Mouse (Mus musculus) stomach, embryonic 16.5 days (tissue): ENCODE results near the gene Gucd1. TPM values are rescaled to one million over a fixed set of nuclear protein-coding genes. Genes with fewer than 3 reads are reported as not detected.
A peak's percentile ranks its signal among the peaks of the same experiment; 100 is the strongest.
"Not testable (repeated sequence)": the region's sequence is repeated elsewhere in the genome, so short reads cannot be mapped to it uniquely, and the experiment has no call there.

Source experiments
- ATAC-seq: fragments of 200-750 bp; cut with Nextera tagmentation; 2 replicates; pipeline ENCODE4 v1.8.0; 2017; ENCODE audit warnings: moderate number of reproducible peaks, moderate TSS enrichment; ENCODE audit not compliant: insufficient read depth, low FRiP score
- H3K27ac ChIP-seq: fragments of 300-500 bp; sonication (generic); 2 replicates; pipeline ENCODE4 v1.5.1; 2014; ENCODE audit warnings: low read length
- H3K27me3 ChIP-seq: fragments of 300-500 bp; sonication (generic); 2 replicates; pipeline ENCODE4 v1.6.1; 2014; ENCODE audit warnings: low read length, control low read depth, mixed read lengths; ENCODE audit not compliant: control insufficient read depth, insufficient read depth
- H3K36me3 ChIP-seq: fragments of 300-500 bp; sonication (generic); 2 replicates; pipeline ENCODE4 v1.6.1; 2014; ENCODE audit warnings: low read length; ENCODE audit not compliant: control insufficient read depth, insufficient read depth
- H3K4me1 ChIP-seq: fragments of 300-500 bp; sonication (generic); 2 replicates; pipeline ENCODE4 v1.6.1; 2014; ENCODE audit warnings: low read length, control low read depth, mixed read lengths; ENCODE audit not compliant: control insufficient read depth, insufficient read depth
- H3K4me2 ChIP-seq: fragments of 300-500 bp; sonication (generic); 2 replicates; pipeline ENCODE4 v1.6.1; 2014; ENCODE audit warnings: low read depth, low read length, mixed read lengths
- H3K4me3 ChIP-seq: fragments of 300-500 bp; sonication (generic); replicated peaks from 2 replicates; pipeline ENCODE4 v1.5.1; 2014; ENCODE audit warnings: mild to moderate bottlenecking, low read length
- H3K9ac ChIP-seq: fragments of 300-500 bp; sonication (generic); 2 replicates; pipeline ENCODE4 v1.6.1; 2014; ENCODE audit warnings: low read length
- H3K9me3 ChIP-seq: fragments of 300-500 bp; sonication (generic); replicated peaks from 2 replicates; pipeline ENCODE4 v1.6.1; 2016; ENCODE audit warnings: low read length, control low read depth; ENCODE audit not compliant: control insufficient read depth
- WGBS: fragments of 180-500 bp; shearing (Covaris S2); extraction: QIAGEN DNeasy Blood & Tissue Kit; methylation state at CpG from one replicate; pipeline ENCODE4 v1.1.7; 2014; 5-methylcytosine and 5-hydroxymethylcytosine counted together
- polyA plus RNA-seq: library from polyadenylated mRNA; unstranded; fragments of >200 nt; fragmentation: Nextera tagmentation; extraction: Ambion mirVana; gene quantifications from 2 replicates; pipeline ENCODE4 v1.2.1, GENCODE M21; 2015

Gucd1 gene
- polyA plus RNA-seq, 1 experiment from 2014 or later: 24.7 TPM

DNA sequence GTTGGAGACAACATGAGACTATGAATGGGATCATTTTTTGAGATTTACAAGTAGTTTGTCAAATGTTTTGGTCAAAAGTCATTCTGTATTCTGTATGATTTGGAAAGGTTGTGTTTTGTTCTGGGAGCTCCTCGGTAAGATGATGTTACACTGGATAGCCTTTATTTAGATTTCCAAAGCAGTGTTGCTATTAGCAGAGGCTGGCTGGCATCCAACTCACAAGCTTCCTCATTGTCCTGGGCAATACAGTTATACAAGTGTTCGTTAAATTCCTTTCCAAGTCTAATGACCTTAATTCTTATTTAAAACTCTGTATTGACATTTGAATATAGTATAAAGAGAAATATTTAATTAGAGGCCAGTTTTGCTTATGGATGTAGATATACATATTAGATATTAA lies 172.5 kb downstream of the Gucd1 start:
- Histone ChIP-seq H3K27ac (no peak overlapping the region), H3K36me3 (no peaks in the 10 kb centered on the region), H3K4me2 (no peak overlapping the region), H3K4me3 (no peak overlapping the region), H3K9me3 (no peaks in the 10 kb centered on the region; the same call in 1 of the 2 replicates), H3K9ac (no peak overlapping the region), H3K27me3 (no peaks in the 10 kb centered on the region), H3K4me1 (no peaks in the 10 kb centered on the region)
- no peak for ATAC-seq
- WGBS: 47% methylated on average over 2 of the region's 2 CpGs

- not testable (repeated sequence) for H3K36me3 ChIP-seq, H3K27me3 ChIP-seq, H3K9ac ChIP-seq, H3K27ac ChIP-seq, H3K4me2 ChIP-seq, H3K4me3 ChIP-seq, H3K4me1 ChIP-seq, H3K9me3 ChIP-seq
- 57% methylated on average over 1 of the region's 1 CpGs for WGBS
- peak; percentile 44; the same call in 1 of the 2 replicates for ATAC-seq
These were observed 173.2 kb downstream of the Gucd1 start for GRCm38 (mm10) chr10:75344563-75344962.

GRCm38 (mm10) chr10:75341936-75342335 lies 175.8 kb downstream of the Gucd1 start:
- Histone ChIP-seq H3K9ac (no peak overlapping the region), H3K9me3 (no peaks in the 10 kb centered on the region; the same call in 1 of the 2 replicates), H3K27ac (no peak overlapping the region), H3K36me3 (no peaks in the 10 kb centered on the region), H3K4me1 (no peaks in the 10 kb centered on the region), H3K27me3 (no peaks in the 10 kb centered on the region), H3K4me2 (no peak overlapping the region), H3K4me3 (no peak overlapping the region)
- 29% methylated on average over 8 of the region's 8 CpGs for WGBS
- no peak for ATAC-seq

GRCm38 (mm10) chr10:75339377-75339776 lies 178.4 kb downstream of the Gucd1 start:
- Histone ChIP-seq H3K9me3 (no peaks in the 10 kb centered on the region), H3K36me3 (no peaks in the 10 kb centered on the region), H3K4me1 (no peaks in the 10 kb centered on the region), H3K4me2 (no peak overlapping the region), H3K27me3 (no peaks in the 10 kb centered on the region), H3K9ac (no peak overlapping the region), H3K4me3 (no peak overlapping the region), H3K27ac (no peak overlapping the region)
- WGBS: 77% methylated on average over 7 of the region's 7 CpGs
- no peak for ATAC-seq

DNA sequence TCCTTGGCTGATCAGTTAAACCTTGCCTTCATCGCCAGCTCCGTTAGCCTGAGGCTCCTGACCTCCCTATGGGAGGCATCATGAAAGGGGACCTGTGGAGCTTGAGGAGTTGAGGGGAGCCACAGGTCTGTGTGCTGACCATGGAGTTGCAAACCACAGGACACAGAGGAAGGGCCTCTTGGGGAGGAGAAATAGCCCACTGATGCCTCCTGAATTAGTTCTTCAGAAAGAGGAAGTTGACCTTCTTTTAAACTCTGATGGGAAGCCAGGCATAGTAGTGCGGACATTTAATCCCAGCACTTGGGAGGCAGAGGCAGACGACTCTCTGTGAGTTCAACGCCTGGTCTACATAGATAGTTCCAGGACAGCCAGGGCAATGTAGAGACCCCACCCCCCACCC lies 178.9 kb downstream of the Gucd1 start:
- no peak overlapping the region for H3K27ac ChIP-seq
- H3K4me3 ChIP-seq: no peak overlapping the region
- H3K4me2 ChIP-seq: no peak overlapping the region
- H3K9me3 ChIP-seq: no peaks in the 10 kb centered on the region
- WGBS: 80% methylated on average over 5 of the region's 5 CpGs
- no peaks in the 10 kb centered on the region for H3K4me1 ChIP-seq
- no peak for ATAC-seq
- H3K9ac ChIP-seq: no peak overlapping the region
- H3K27me3 ChIP-seq: no peaks in the 10 kb centered on the region
- H3K36me3 ChIP-seq: no peaks in the 10 kb centered on the region

DNA sequence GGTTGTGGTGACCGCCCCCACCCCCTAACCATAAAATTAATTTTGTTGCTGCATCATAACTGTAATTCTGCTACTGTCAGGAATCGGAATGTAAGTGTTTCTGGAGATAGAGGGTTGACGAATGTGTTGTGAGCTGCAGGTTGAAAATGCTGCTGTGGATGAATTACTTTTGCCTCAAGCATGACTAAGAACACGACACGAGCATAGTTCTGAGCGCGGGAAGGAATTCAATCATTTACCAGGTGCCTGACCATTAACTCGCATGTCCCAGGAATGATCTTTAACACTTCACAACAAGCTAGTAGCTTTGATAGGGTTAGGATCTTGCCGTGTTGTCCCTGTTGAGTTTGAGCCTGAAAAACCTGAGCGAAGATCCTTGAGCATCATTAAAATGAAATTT lies 180.5 kb downstream of the Gucd1 start:
- Histone ChIP-seq H3K4me2 (no peak overlapping the region), H3K9me3 (no peaks in the 10 kb centered on the region), H3K27me3 (no peaks in the 10 kb centered on the region), H3K27ac (no peak overlapping the region), H3K9ac (no peak overlapping the region), H3K4me1 (no peaks in the 10 kb centered on the region), H3K36me3 (no peaks in the 10 kb centered on the region), H3K4me3 (no peak overlapping the region)
- ATAC-seq: no peak
- 71% methylated on average over 10 of the region's 10 CpGs for WGBS

- Histone ChIP-seq H3K4me1 (no peaks in the 10 kb centered on the region), H3K9me3 (no peaks in the 10 kb centered on the region), H3K27ac (no peak overlapping the region), H3K4me2 (no peak overlapping the region), H3K9ac (no peak overlapping the region), H3K4me3 (no peak overlapping the region), H3K36me3 (no peaks in the 10 kb centered on the region), H3K27me3 (no peaks in the 10 kb centered on the region)
- WGBS: 76% methylated on average over 6 of the region's 6 CpGs
- no peak for ATAC-seq
These were observed 182.7 kb downstream of the Gucd1 start for GRCm38 (mm10) chr10:75335075-75335474.

DNA sequence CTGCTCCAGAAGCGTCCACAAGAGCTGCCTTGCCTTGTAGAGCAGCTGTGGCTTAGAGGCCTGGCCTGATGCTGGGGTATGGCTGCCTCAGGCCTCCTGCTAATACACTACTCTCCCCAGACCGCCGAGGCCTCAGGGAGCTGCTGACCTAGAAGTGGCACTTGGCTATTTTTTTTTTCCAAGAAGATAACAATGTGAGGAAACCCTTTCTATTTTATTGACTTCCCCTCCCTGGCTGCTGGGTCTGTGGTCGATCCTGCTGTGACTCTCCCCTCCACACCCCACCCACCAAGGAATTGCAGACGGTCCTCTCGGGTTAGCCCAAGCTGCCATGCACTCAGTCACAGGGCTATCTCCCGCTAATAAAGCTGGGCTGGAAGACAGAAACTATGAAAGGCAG lies 183.6 kb downstream of the Gucd1 start:
- Histone ChIP-seq H3K4me3 (no peak overlapping the region), H3K36me3 (no peaks in the 10 kb centered on the region), H3K4me2 (no peak overlapping the region), H3K4me1 (no peaks in the 10 kb centered on the region), H3K9ac (no peak overlapping the region), H3K27me3 (no peaks in the 10 kb centered on the region), H3K27ac (no peak overlapping the region), H3K9me3 (no peaks in the 10 kb centered on the region)
- ATAC-seq: no peak
- WGBS: 60% methylated on average over 7 of the region's 7 CpGs

- H3K9ac ChIP-seq: no peak overlapping the region
- H3K36me3 ChIP-seq: no peaks in the 10 kb centered on the region
- no peak overlapping the region for H3K4me2 ChIP-seq
- no peak for ATAC-seq
- H3K9me3 ChIP-seq: no peaks in the 10 kb centered on the region
- no peak overlapping the region for H3K4me3 ChIP-seq
- no peaks in the 10 kb centered on the region for H3K4me1 ChIP-seq
- 88% methylated on average over 23 of the region's 23 CpGs for WGBS
- no peaks in the 10 kb centered on the region for H3K27me3 ChIP-seq
- no peak overlapping the region for H3K27ac ChIP-seq
These were observed 184.5 kb downstream of the Gucd1 start for GRCm38 (mm10) chr10:75333176-75333776.
